Mouse (Mus musculus): ENCODE measurements around the gene Mettl7a3. TPM values are rescaled to one million over a fixed set of nuclear protein-coding genes. Genes with fewer than 3 reads are reported as not detected.
A peak's percentile ranks its signal among the peaks of the same experiment; 100 is the strongest.
"Not testable (repeated sequence)": the region's sequence is repeated elsewhere in the genome, so short reads cannot be mapped to it uniquely, and the experiment has no call there.

The Mettl7a3 gene
- polyA plus RNA-seq, 1 experiment, result not detected

- under 1% methylated on average over 26 of the region's 30 CpGs for WGBS
- Histone ChIP-seq H3K4me1 (ENCODE audit: control insufficient read depth, insufficient read depth, low read length) (no peaks in the 10 kb centered on the region; the same call in 1 of the 2 replicates), H3K27ac (ENCODE audit: control insufficient read depth, insufficient read depth, low read depth, low read length, poor library complexity) (peak within 1 kb of the TSS; percentile 96), H3K4me3 (replicated peaks; ENCODE audit: control insufficient read depth, low read depth, low read length) (peak within 1 kb of the TSS; percentile 79)
- no peak for TF ChIP-seq CTCF (IDR thresholded peaks at IDR 0.05; ENCODE audit: control insufficient read depth, insufficient read depth, low read length)
- peak; percentile 58; the same call in 1 of the 2 replicates for TF ChIP-seq POLR2A (IDR thresholded peaks at IDR 0.05; ENCODE audit: borderline replicate concordance, control insufficient read depth, low read depth, low read length)
Measured at GRCm38 (mm10) chr15:100304019-100304991, 30.4 kb upstream of the Mettl7a3 start, which contains the start of gene Mettl7a1. TSS of gene Mettl7a1 (plus strand) at chr15:100304140.

DNA sequence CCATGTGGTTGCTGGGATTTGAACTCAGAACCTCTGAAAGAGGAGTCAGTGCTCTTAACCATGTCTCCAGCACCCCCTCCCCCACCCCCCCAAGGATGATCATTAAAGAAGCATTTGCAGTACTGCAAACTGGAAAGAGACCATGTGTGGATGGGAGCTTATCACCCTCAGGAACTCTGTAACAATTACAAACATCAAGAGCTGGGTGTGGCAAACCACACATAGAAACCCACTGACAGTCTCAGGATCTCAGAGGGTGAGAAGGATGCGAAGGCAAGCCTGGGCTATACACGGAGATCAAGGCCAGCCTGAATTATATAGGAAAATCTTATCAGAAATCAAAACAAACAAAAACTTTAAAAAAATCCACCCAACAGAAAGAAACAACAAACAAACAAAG lies 28.5 kb upstream of the Mettl7a3 start:
- H3K4me3 ChIP-seq (replicated peaks; ENCODE audit: control insufficient read depth, low read depth, low read length), result no peak overlapping the region

GRCm38 (mm10) chr15:100307438-100308096 lies 27.2 kb upstream of the Mettl7a3 start:
- peak; percentile 34 for TF ChIP-seq CTCF (IDR thresholded peaks at IDR 0.05; ENCODE audit: control insufficient read depth, insufficient read depth, low read length)
- not testable (repeated sequence) for H3K4me3 ChIP-seq (replicated peaks; ENCODE audit: control insufficient read depth, low read depth, low read length); H3K4me1 ChIP-seq (ENCODE audit: control insufficient read depth, insufficient read depth, low read length); H3K27ac ChIP-seq (ENCODE audit: control insufficient read depth, insufficient read depth, low read depth, low read length, poor library complexity)
- WGBS, result 11% methylated on average over 11 of the region's 11 CpGs

More for the DNA sequence above, 28.5 kb upstream of the Mettl7a3 start:
- Histone ChIP-seq H3K4me1 (ENCODE audit: control insufficient read depth, insufficient read depth, low read length) (no peaks in the 10 kb centered on the region; the same call in 1 of the 2 replicates), H3K27ac (ENCODE audit: control insufficient read depth, insufficient read depth, low read depth, low read length, poor library complexity) (no peak overlapping the region)
- TF ChIP-seq CTCF (IDR thresholded peaks at IDR 0.05; ENCODE audit: control insufficient read depth, insufficient read depth, low read length) (no peak), POLR2A (IDR thresholded peaks at IDR 0.05; ENCODE audit: borderline replicate concordance, control insufficient read depth, low read depth, low read length) (no peak)
- WGBS, result 45% methylated on average over 2 of the region's 2 CpGs

- H3K4me1 ChIP-seq (ENCODE audit: control insufficient read depth, insufficient read depth, low read length), result no peaks in the 10 kb centered on the region
- H3K27ac ChIP-seq (ENCODE audit: control insufficient read depth, insufficient read depth, low read depth, low read length, poor library complexity), result no peak overlapping the region
- no peak overlapping the region for H3K4me3 ChIP-seq (replicated peaks; ENCODE audit: control insufficient read depth, low read depth, low read length)
- TF ChIP-seq POLR2A (IDR thresholded peaks at IDR 0.05; ENCODE audit: borderline replicate concordance, control insufficient read depth, low read depth, low read length), result no peak
- TF ChIP-seq CTCF (IDR thresholded peaks at IDR 0.05; ENCODE audit: control insufficient read depth, insufficient read depth, low read length), result no peak
- 6% methylated on average over 2 of the region's 2 CpGs for WGBS
Measured at GRCm38 (mm10) chr15:100312346-100312745, 22.4 kb upstream of the Mettl7a3 start.

DNA sequence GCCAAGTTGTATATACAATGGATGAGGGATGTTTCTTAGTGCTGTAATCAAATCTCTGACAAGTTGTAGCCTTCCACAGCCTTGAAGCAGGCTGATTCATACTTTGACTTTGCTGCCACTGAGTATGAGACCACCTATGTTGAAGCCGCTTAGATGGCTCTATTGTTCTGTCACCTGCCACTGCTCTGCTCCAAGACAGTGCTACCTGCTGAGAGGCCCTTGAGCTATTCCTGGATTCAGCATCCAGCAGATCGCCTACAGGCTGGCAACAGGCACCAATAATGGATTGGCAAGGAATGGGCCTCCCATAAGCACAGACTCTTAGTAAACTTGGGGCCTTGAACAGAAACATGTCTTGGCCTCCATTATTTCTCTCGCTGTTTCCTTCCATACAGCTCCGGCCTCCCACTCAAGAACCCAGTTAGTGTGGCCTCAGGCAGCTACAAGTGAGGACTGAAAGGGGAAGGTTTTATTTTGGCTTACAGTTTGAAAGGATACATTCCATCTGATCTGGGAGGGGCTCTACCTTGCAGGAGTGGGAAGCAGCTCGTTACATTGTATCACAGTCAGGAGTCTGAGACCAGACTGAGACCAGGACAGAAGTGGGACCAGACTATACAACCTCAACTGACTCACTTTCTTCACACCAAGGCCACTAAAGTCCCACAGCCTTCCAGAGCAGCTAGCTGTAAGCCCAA lies 20.1 kb upstream of the Mettl7a3 start:
- Histone ChIP-seq H3K4me1 (ENCODE audit: control insufficient read depth, insufficient read depth, low read length) (no peaks in the 10 kb centered on the region), H3K4me3 (replicated peaks; ENCODE audit: control insufficient read depth, low read depth, low read length) (no peak overlapping the region), H3K27ac (ENCODE audit: control insufficient read depth, insufficient read depth, low read depth, low read length, poor library complexity) (no peak overlapping the region)
- WGBS, result 92% methylated on average over 5 of the region's 5 CpGs
- TF ChIP-seq POLR2A (IDR thresholded peaks at IDR 0.05; ENCODE audit: borderline replicate concordance, control insufficient read depth, low read depth, low read length) (no peak), CTCF (IDR thresholded peaks at IDR 0.05; ENCODE audit: control insufficient read depth, insufficient read depth, low read length) (no peak)

GRCm38 (mm10) chr15:100318014-100318671 lies 16.6 kb upstream of the Mettl7a3 start:
- not testable (repeated sequence) for H3K27ac ChIP-seq (ENCODE audit: control insufficient read depth, insufficient read depth, low read depth, low read length, poor library complexity); H3K4me1 ChIP-seq (ENCODE audit: control insufficient read depth, insufficient read depth, low read length); H3K4me3 ChIP-seq (replicated peaks; ENCODE audit: control insufficient read depth, low read depth, low read length)
- 20% methylated on average over 4 of the region's 4 CpGs for WGBS

- no peak overlapping the region for H3K27ac ChIP-seq (ENCODE audit: control insufficient read depth, insufficient read depth, low read depth, low read length, poor library complexity)
- TF ChIP-seq POLR2A (IDR thresholded peaks at IDR 0.05; ENCODE audit: borderline replicate concordance, control insufficient read depth, low read depth, low read length), result no peak
- TF ChIP-seq CTCF (IDR thresholded peaks at IDR 0.05; ENCODE audit: control insufficient read depth, insufficient read depth, low read length), result no peak
- H3K4me3 ChIP-seq (replicated peaks; ENCODE audit: control insufficient read depth, low read depth, low read length), result no peak overlapping the region
- no peaks in the 10 kb centered on the region for H3K4me1 ChIP-seq (ENCODE audit: control insufficient read depth, insufficient read depth, low read length)
- 56% methylated on average over 1 of the region's 1 CpGs for WGBS
Measured at GRCm38 (mm10) chr15:100319884-100320283, 14.8 kb upstream of the Mettl7a3 start.
